36 mouse cellular contexts compared by ENCODE assay signal in genomic region chr10:70781036-70781435, GRCm38 (mm10).
"Had no signal": no experiment of that assay in that cellular context is flagged by ENCODE, and none has a peak within 500 bp of the region (broad histone marks: within the 10 kb centered on the region; RNA-seq: fewer than 3 reads in every experiment).

No protein-coding gene starts in this region.

- H3K27ac ChIP-seq: heart, adult 2 months; heart, embryonic 10.5 days; heart, embryonic 13.5 days; heart, embryonic 15.5 days; hindbrain, embryonic 10.5 days; hindbrain, embryonic 12.5 days; hindbrain, embryonic 13.5 days; hindbrain, embryonic 14.5 days; hindbrain, embryonic 15.5 days; hindbrain, postnatal 0 days; intestine, embryonic 15.5 days; kidney, embryonic 15.5 days; kidney, postnatal 0 days; layer of hippocampus, adult 2 months had no signal

- H3K36me3 ChIP-seq: heart, embryonic 10.5 days; heart, embryonic 12.5 days; heart, embryonic 13.5 days; heart, embryonic 15.5 days; hindbrain, embryonic 10.5 days; hindbrain, embryonic 12.5 days; hindbrain, embryonic 13.5 days; hindbrain, embryonic 15.5 days; intestine, embryonic 15.5 days; kidney, embryonic 15.5 days had no signal

- H3K9me3 ChIP-seq: heart, embryonic 10.5 days; heart, embryonic 13.5 days; heart, embryonic 15.5 days; hindbrain, embryonic 10.5 days; hindbrain, embryonic 12.5 days; hindbrain, embryonic 13.5 days; hindbrain, embryonic 15.5 days; intestine, embryonic 15.5 days; kidney, embryonic 15.5 days had no signal

- H3K4me2 ChIP-seq: heart, embryonic 11.5 days; heart, embryonic 12.5 days; heart, embryonic 13.5 days; heart, embryonic 15.5 days; hindbrain, embryonic 12.5 days; hindbrain, embryonic 13.5 days; hindbrain, embryonic 14.5 days; hindbrain, embryonic 15.5 days; intestine, embryonic 15.5 days; kidney, embryonic 15.5 days had no signal

- DNase-seq: heart, adult 2 months; heart, postnatal 10 days; heart, postnatal 14 days; heart, postnatal 36 days; heart, postnatal 4 days; kidney, adult 11 months; kidney, adult 18-20 months; kidney, adult 2 months; kidney, adult 8-10 months; kidney, adult 9 months; kidney, postnatal 10 days; kidney, postnatal 14 days; kidney, postnatal 25 days; kidney, postnatal 36 days; kidney, postnatal 4 days; layer of hippocampus, adult 9-11 months; layer of hippocampus, postnatal 36 days had no signal

- H3K27me3 ChIP-seq: heart, embryonic 12.5 days; heart, embryonic 13.5 days; heart, embryonic 15.5 days; hindbrain, embryonic 12.5 days; hindbrain, embryonic 13.5 days; hindbrain, embryonic 15.5 days; intestine, embryonic 15.5 days; kidney, embryonic 15.5 days had no signal

- H3K4me3 ChIP-seq: heart, adult 2 months; heart, embryonic 10.5 days; heart, embryonic 12.5 days; heart, embryonic 13.5 days; heart, embryonic 15.5 days; hindbrain, embryonic 10.5 days; hindbrain, embryonic 12.5 days; hindbrain, embryonic 13.5 days; hindbrain, embryonic 15.5 days; intestine, embryonic 15.5 days; kidney, embryonic 15.5 days; layer of hippocampus, adult 2 months had no signal

- H3K4me1 ChIP-seq: heart, embryonic 10.5 days; heart, embryonic 12.5 days; heart, embryonic 13.5 days; heart, embryonic 15.5 days; hindbrain, embryonic 10.5 days; hindbrain, embryonic 12.5 days; hindbrain, embryonic 13.5 days; hindbrain, embryonic 15.5 days; intestine, embryonic 15.5 days; kidney, embryonic 15.5 days had no signal

- ATAC-seq: hindbrain, embryonic 16.5 days; hindbrain, postnatal 0 days; inflammation-experienced regulatory T-cells, adult 6 months; intestine, embryonic 15.5 days; intestine, embryonic 16.5 days; intestine, postnatal 0 days had no signal

- H3K9ac ChIP-seq: heart, embryonic 12.5 days; heart, embryonic 13.5 days; heart, embryonic 15.5 days; hindbrain, embryonic 12.5 days; hindbrain, embryonic 13.5 days; hindbrain, embryonic 14.5 days; hindbrain, embryonic 15.5 days; intestine, embryonic 15.5 days; kidney, embryonic 15.5 days had no signal
